Mouse (Mus musculus) heart, postnatal 0 days (tissue): ENCODE data around the gene Tomm22. TPM values are rescaled to one million over a fixed set of nuclear protein-coding genes. Genes with fewer than 3 reads are reported as not detected.

Source experiments
- ATAC-seq: fragments of 200-750 bp; cut with Nextera tagmentation; 2 replicates; pipeline ENCODE4 v1.8.0; 2017; ENCODE audit warnings: low read depth, moderate number of reproducible peaks, moderate library complexity; ENCODE audit not compliant: insufficient read depth
- DNase-seq: peaks from one replicate; pipeline ENCODE4 v3.0.0-alpha.2; 2016; ENCODE audit warnings: low spot score
- H3K27ac ChIP-seq: fragments of 300-500 bp; sonication (generic); 2 replicates; pipeline ENCODE4 v1.5.1; 2014; ENCODE audit warnings: low read depth, mild to moderate bottlenecking
- H3K27me3 ChIP-seq: fragments of 300-500 bp; sonication (generic); 2 replicates; pipeline ENCODE4 v1.6.1; 2014; ENCODE audit warnings: low read length, mixed read lengths; ENCODE audit not compliant: control insufficient read depth, insufficient read depth
- H3K36me3 ChIP-seq: fragments of 300-500 bp; sonication (generic); replicated peaks from 2 replicates; pipeline ENCODE4 v1.6.1; 2014; ENCODE audit warnings: low read length, mixed read lengths; ENCODE audit not compliant: control insufficient read depth, insufficient read depth
- H3K4me1 ChIP-seq: fragments of 300-500 bp; sonication (generic); 2 replicates; pipeline ENCODE4 v1.6.1; 2014; ENCODE audit warnings: antibody characterized with exemption; ENCODE audit not compliant: control insufficient read depth, insufficient read depth
- H3K4me2 ChIP-seq: fragments of 300-500 bp; sonication (generic); 2 replicates; pipeline ENCODE4 v1.6.1; 2014; ENCODE audit warnings: low read depth, mild to moderate bottlenecking, low read length, moderate library complexity
- H3K4me3 ChIP-seq: fragments of 300-500 bp; sonication (generic); 2 replicates; pipeline ENCODE4 v1.5.1; 2014; ENCODE audit warnings: low read depth, low read length
- H3K9ac ChIP-seq: fragments of 300-500 bp; sonication (generic); replicated peaks from 2 replicates; pipeline ENCODE4 v1.6.1; 2014; ENCODE audit warnings: low read depth, low read length, mixed read lengths
- H3K9me3 ChIP-seq: fragments of 300-500 bp; sonication (generic); replicated peaks from 2 replicates; pipeline ENCODE4 v1.6.1; 2016; ENCODE audit warnings: low read length; ENCODE audit not compliant: control insufficient read depth
- CTCF ChIP-seq: IDR thresholded peaks from 2 replicates; pipeline ENCODE4 v1.5.1; 2016; ENCODE audit warnings: antibody characterized with exemption, control low read depth, low read depth
- EP300 ChIP-seq: IDR thresholded peaks from 2 replicates; pipeline ENCODE4 v1.6.1; 2016; ENCODE audit warnings: antibody characterized with exemption, low read depth
- WGBS: fragments of 180-500 bp; shearing (Covaris S2); extraction: QIAGEN DNeasy Blood & Tissue Kit; methylation state at CpG from one replicate; pipeline ENCODE4 v1.1.7; 2014; 5-methylcytosine and 5-hydroxymethylcytosine counted together
- polyA plus RNA-seq: library from polyadenylated mRNA; unstranded; fragments of >200 nt; fragmentation: Nextera tagmentation; extraction: Ambion mirVana; gene quantifications from 2 replicates; pipeline ENCODE4 v1.2.1, GENCODE M21; 2015
- total RNA-seq: library from RNA; depleted of rRNA; stranded (reverse); fragments of >200 nt; gene quantifications from 2 replicates; pipeline ENCODE4 v1.2.3, GENCODE M21; 2014; ENCODE audit warnings: low replicate concordance; rRNA removed

The Tomm22 gene
- total RNA-seq (208 and 280 TPM in 2 replicates), polyA plus RNA-seq (273 and 276 TPM in 2 replicates)

GRCm38 (mm10) chr15:79670249-79670971 lies at the start of gene Tomm22:
Gene Tomm22, plus strand, starts transcription at chr15:79670861.
- H3K36me3 ChIP-seq, result peaks cover 42% of the 10 kb centered on the region
- H3K4me2 ChIP-seq, result peak within 1 kb of the TSS; percentile 78
- peak within 1 kb of the TSS; percentile 9; the same call in 1 of the 2 replicates for H3K27ac ChIP-seq

GRCm38 (mm10) chr15:79630471-79630870 lies 40.2 kb upstream of the Tomm22 start:
- H3K4me1 ChIP-seq, result no peaks in the 10 kb centered on the region
- no peak overlapping the region for H3K4me3 ChIP-seq
- H3K9me3 ChIP-seq, result no peaks in the 10 kb centered on the region
- no peaks in the 10 kb centered on the region for H3K27me3 ChIP-seq
- H3K4me2 ChIP-seq, result no peak overlapping the region
- H3K36me3 ChIP-seq, result peaks cover 9% of the 10 kb centered on the region; the same call in 1 of the 2 replicates
- H3K27ac ChIP-seq, result no peak overlapping the region
- ATAC-seq, result no peak
- 57% methylated on average over 2 of the region's 2 CpGs for WGBS
- no peak for TF ChIP-seq CTCF
- no peak for DNase-seq
- no peak overlapping the region for H3K9ac ChIP-seq

More at GRCm38 (mm10) chr15:79670249-79670971, at the start of gene Tomm22:
- peak; percentile 92 for ATAC-seq
- WGBS, result 16% methylated on average over 32 of the region's 33 CpGs
- peak; percentile 51 for TF ChIP-seq CTCF
- no peak; the same call in 1 of the 2 replicates for TF ChIP-seq EP300
- H3K9me3 ChIP-seq, result no peaks in the 10 kb centered on the region
- peak within 1 kb of the TSS; percentile 82 for H3K9ac ChIP-seq
- DNase-seq, result peak; percentile 97
- H3K4me1 ChIP-seq, result peaks cover 15% of the 10 kb centered on the region; the same call in 1 of the 2 replicates
- H3K4me3 ChIP-seq, result peak within 1 kb of the TSS; percentile 81
- no peaks in the 10 kb centered on the region for H3K27me3 ChIP-seq

GRCm38 (mm10) chr15:79641135-79641817 lies 29.4 kb upstream of the Tomm22 start:
- 57% methylated on average over 12 of the region's 12 CpGs for WGBS
- ATAC-seq, result no peak
- Histone ChIP-seq H3K9ac (no peak overlapping the region), H3K4me1 (no peaks in the 10 kb centered on the region), H3K27ac (no peak overlapping the region), H3K27me3 (no peaks in the 10 kb centered on the region), H3K4me2 (no peak overlapping the region), H3K36me3 (0 out of 2 replicates have a peak, but pooled peaks cover 6% of the 10 kb centered on the region), H3K9me3 (no peaks in the 10 kb centered on the region), H3K4me3 (no peak overlapping the region)
- no peak for DNase-seq
- TF ChIP-seq EP300 (no peak), CTCF (no peak)

- H3K9me3 ChIP-seq, result no peaks in the 10 kb centered on the region
- no peak overlapping the region for H3K4me3 ChIP-seq
- H3K27ac ChIP-seq, result no peak overlapping the region
- no peak overlapping the region for H3K9ac ChIP-seq
- no peak for ATAC-seq
- H3K4me2 ChIP-seq, result no peak overlapping the region
- 60% methylated on average over 2 of the region's 2 CpGs for WGBS
- TF ChIP-seq EP300 (no peak), CTCF (no peak)
- H3K27me3 ChIP-seq, result no peaks in the 10 kb centered on the region
- no peaks in the 10 kb centered on the region for H3K4me1 ChIP-seq
- H3K36me3 ChIP-seq, result 0 out of 2 replicates have a peak, but pooled peaks cover 5% of the 10 kb centered on the region
- no peak for DNase-seq
These were observed 25.2 kb upstream of the Tomm22 start for GRCm38 (mm10) chr15:79645483-79645882.

- H3K4me3 ChIP-seq, result no peak overlapping the region
- DNase-seq (no peak), ATAC-seq (no peak)
- 0 out of 2 replicates have a peak, but pooled peaks cover 5% of the 10 kb centered on the region for H3K36me3 ChIP-seq
- no peak overlapping the region for H3K4me2 ChIP-seq
- no peak overlapping the region for H3K9ac ChIP-seq
- H3K27me3 ChIP-seq, result no peaks in the 10 kb centered on the region
- no peaks in the 10 kb centered on the region for H3K9me3 ChIP-seq
- H3K4me1 ChIP-seq, result no peaks in the 10 kb centered on the region
- TF ChIP-seq EP300 (no peak), CTCF (no peak)
- WGBS, result 84% methylated on average over 12 of the region's 12 CpGs
- H3K27ac ChIP-seq, result no peak overlapping the region
These were observed 22.5 kb upstream of the Tomm22 start for GRCm38 (mm10) chr15:79648130-79648529.
